Mouse (Mus musculus) layer of hippocampus, postnatal 25 days (tissue): ENCODE measurements around the gene Zbtb14. TPM values are rescaled to one million over a fixed set of nuclear protein-coding genes. Genes with fewer than 3 reads are reported as not detected.

Experiments
- DNase-seq, 2 experiments: peaks; one replicate each; pipeline ENCODE4 v3.0.0; 2022; ENCODE audit warnings: mixed read lengths in 2 of 2, low spot score in 1 of 2; ENCODE audit errors: extremely low spot score in 1 of 2
- total RNA-seq, 2 experiments: library from RNA; stranded (reverse); gene quantifications; 2 replicates each; pipeline ENCODE4 v1.2.3; 2021

Gene Zbtb14
- total RNA-seq, 2 experiments from 2014 or later: 21.2 to 21.3 TPM

DNA sequence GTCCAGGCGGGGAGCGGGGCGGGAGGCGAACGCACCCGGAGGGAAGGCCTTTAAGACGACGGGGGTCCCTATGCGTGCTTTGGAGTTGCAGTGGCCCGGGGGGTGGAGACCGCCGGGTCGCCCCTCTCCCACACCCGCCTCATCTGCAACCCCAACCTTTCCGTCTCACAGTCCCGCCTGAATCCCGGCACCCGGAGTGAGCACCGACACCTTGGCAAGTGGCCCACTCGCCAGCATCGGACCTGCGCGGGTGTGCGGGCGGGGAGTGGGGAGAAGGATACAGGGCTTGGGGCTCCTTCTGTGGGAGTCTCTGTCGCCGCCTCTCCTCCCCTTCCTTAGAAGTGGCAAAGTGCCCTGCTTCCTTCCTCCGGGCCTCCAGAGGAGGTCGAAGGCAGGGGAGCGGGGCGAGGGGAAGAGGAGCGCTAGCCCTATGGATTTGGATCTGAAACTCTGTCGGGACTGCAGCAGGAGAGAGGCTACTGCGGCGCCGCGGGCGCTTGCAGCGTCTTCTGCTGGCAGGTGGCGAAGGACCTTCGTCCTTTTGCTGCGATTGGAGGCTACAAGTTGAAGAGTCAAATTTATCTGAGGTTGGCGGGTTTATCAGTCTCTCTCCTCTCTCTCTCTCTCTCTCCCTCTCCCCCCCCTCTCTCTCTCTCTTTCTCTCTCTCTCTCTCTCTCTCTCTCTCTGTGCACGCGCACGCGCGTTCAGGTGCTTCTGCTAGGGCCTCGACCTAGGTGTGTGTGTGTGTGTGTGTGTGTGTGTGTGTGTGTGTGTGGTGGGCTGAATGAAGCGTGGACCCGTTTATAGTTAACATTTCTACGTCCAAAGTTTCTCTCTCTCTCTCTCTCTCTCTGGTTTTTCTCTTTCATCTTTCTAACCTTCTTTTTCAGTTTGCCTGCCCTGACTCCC lies 57.0 kb downstream of the Zbtb14 start:
- DNase-seq: peak; percentile 37 to 53

Other genes starting within 250 kb of the Zbtb14 start
- gene Akain1, start 56.3 kb downstream of the Zbtb14 start, total RNA-seq: 10 to 100 TPM; 12.1 to 15.2 TPM